In genomic region chr8:70905463-70905830, GRCm38 (mm10) we compare ENCODE assay signal across 8 mouse cellular contexts. TPM values are rescaled to one million over a fixed set of nuclear protein-coding genes. Genes with fewer than 3 reads are reported as not detected.
DNase-seq lines count a peak whose midpoint lies in the region; ATAC-seq lines count a peak whose summit lies in the region.
"Had no signal": no experiment of that assay in that cellular context is flagged by ENCODE, and none has a peak within 500 bp of the region (broad histone marks: within the 10 kb centered on the region; RNA-seq: fewer than 3 reads in every experiment).

No protein-coding gene starts in this region.

- no peaks in the 10 kb centered on the region for H3K27me3 ChIP-seq in megakaryocyte, embryonic 14.5 days (replicated peaks)
- H3K27me3 ChIP-seq in forebrain, embryonic 10.5 days (ENCODE audit: poor library complexity, severe bottlenecking) = peaks cover 16% of the 10 kb centered on the region
- 0 out of 2 replicates have a peak, but pooled peaks cover 6% of the 10 kb centered on the region for H3K27me3 ChIP-seq in limb, embryonic 13.5 days
- H3K27me3 ChIP-seq in stomach, embryonic 15.5 days (replicated peaks) = no peaks in the 10 kb centered on the region

- H3K27ac ChIP-seq in forebrain, embryonic 10.5 days = peak overlapping the region; percentile 98
- H3K27ac ChIP-seq in limb, embryonic 13.5 days = peak overlapping the region; percentile 93; the same call in 1 of the 2 replicates
- peak overlapping the region; percentile 83 for H3K27ac ChIP-seq in stomach, embryonic 15.5 days

- peak overlapping the region; percentile 93 for H3K4me2 ChIP-seq in limb, embryonic 13.5 days (replicated peaks)
- H3K4me2 ChIP-seq in stomach, embryonic 15.5 days = peak overlapping the region; percentile 86

- H3K4me3 ChIP-seq in megakaryocyte, embryonic 14.5 days (replicated peaks) = peak overlapping the region; percentile 98
- H3K4me3 ChIP-seq in forebrain, embryonic 10.5 days = peak overlapping the region; percentile 97
- H3K4me3 ChIP-seq in limb, embryonic 13.5 days = peak overlapping the region; percentile 90
- H3K4me3 ChIP-seq in stomach, embryonic 15.5 days (replicated peaks) = peak overlapping the region; percentile 88

- 20% methylated on average over 8 of the region's 8 CpGs for WGBS in forebrain, embryonic 10.5 days
- 14% methylated on average over 8 of the region's 8 CpGs for WGBS in limb, embryonic 13.5 days
- 12% methylated on average over 8 of the region's 8 CpGs for WGBS in stomach, embryonic 15.5 days

- no peak for ATAC-seq in megakaryocyte, adult 5-6 weeks (ENCODE audit: poor library complexity, severe bottlenecking)
- peak; percentile 41 for ATAC-seq in limb, embryonic 13.5 days (ENCODE audit: low FRiP score, low read depth)
- ATAC-seq in stomach, embryonic 15.5 days (ENCODE audit: insufficient read depth, low FRiP score, low read depth) = no peak

- H3K9me3 ChIP-seq in megakaryocyte, embryonic 14.5 days = no peaks in the 10 kb centered on the region
- no peaks in the 10 kb centered on the region for H3K9me3 ChIP-seq in forebrain, embryonic 10.5 days
- no peaks in the 10 kb centered on the region for H3K9me3 ChIP-seq in limb, embryonic 13.5 days
- no peaks in the 10 kb centered on the region for H3K9me3 ChIP-seq in stomach, embryonic 15.5 days

- peak; percentile 41 for DNase-seq in forebrain, embryonic 10.5 days (ENCODE audit: extremely low spot score, low spot score)
- DNase-seq in adrenal gland, postnatal 36 days = no peak
- no peak for DNase-seq in cerebellum, adult 11 months

- peak overlapping the region; percentile 92 for H3K9ac ChIP-seq in limb, embryonic 13.5 days
- H3K9ac ChIP-seq in stomach, embryonic 15.5 days = peak overlapping the region; percentile 84

- H3K4me1 ChIP-seq in megakaryocyte, embryonic 14.5 days = peaks cover 52% of the 10 kb centered on the region
- H3K4me1 ChIP-seq in forebrain, embryonic 10.5 days = peaks cover 24% of the 10 kb centered on the region
- peaks cover 20% of the 10 kb centered on the region for H3K4me1 ChIP-seq in limb, embryonic 13.5 days
- H3K4me1 ChIP-seq in stomach, embryonic 15.5 days = peaks cover 11% of the 10 kb centered on the region

- H3K36me3 ChIP-seq in megakaryocyte, embryonic 14.5 days (replicated peaks; ENCODE audit: low read length) = peaks cover 6% of the 10 kb centered on the region
- peaks cover 14% of the 10 kb centered on the region for H3K36me3 ChIP-seq in forebrain, embryonic 10.5 days (replicated peaks)
- 0 out of 2 replicates have a peak, but pooled peaks cover 6% of the 10 kb centered on the region for H3K36me3 ChIP-seq in limb, embryonic 13.5 days
- H3K36me3 ChIP-seq in stomach, embryonic 15.5 days = no peaks in the 10 kb centered on the region

RNA-seq across cellular contexts. Expression of gene Map1s, which starts 0.3 kb away (rescaled TPM):
- polyA plus RNA-seq in megakaryocyte, embryonic 14.5 days (2012; ENCODE audit: insufficient read depth, low replicate concordance) = 69.6 and 104 TPM in 2 replicates
- total RNA-seq in megakaryocyte, adult 5-6 weeks (2015) = 15.0 and 17.1 TPM in 2 replicates
- 11.3 and 11.8 TPM in 2 replicates for total RNA-seq in megakaryocyte, adult 5-6 weeks (2017)
- 69.1 and 69.3 TPM in 2 replicates for polyA plus RNA-seq in forebrain, embryonic 10.5 days (2016; fragmentation: Nextera tagmentation; extraction: Ambion mirVana)
- 52.8 and 57.8 TPM in 2 replicates for polyA plus RNA-seq in limb, embryonic 13.5 days (2015; fragmentation: Nextera tagmentation; extraction: Ambion mirVana)
- 39.5 and 44.7 TPM in 2 replicates for polyA plus RNA-seq in stomach, embryonic 15.5 days (2015; fragmentation: Nextera tagmentation; extraction: Ambion mirVana)
- total RNA-seq in adrenal gland, postnatal 36 days (2021) = 10 to 100 TPM; 25.6 to 42.0 TPM

RNA-seq across cellular contexts. Expression of gene Rpl18a, which starts 8.2 kb away (rescaled TPM):
- 4,812 and 7,707 TPM in 2 replicates for polyA plus RNA-seq in megakaryocyte, embryonic 14.5 days (2012; ENCODE audit: insufficient read depth, low replicate concordance)
- total RNA-seq in megakaryocyte, adult 5-6 weeks (2015) = 5,087 and 5,550 TPM in 2 replicates
- total RNA-seq in megakaryocyte, adult 5-6 weeks (2017) = 1,590 and 1,750 TPM in 2 replicates
- polyA plus RNA-seq in forebrain, embryonic 10.5 days (2016; fragmentation: Nextera tagmentation; extraction: Ambion mirVana) = 3,478 and 3,689 TPM in 2 replicates
- 4,263 and 4,460 TPM in 2 replicates for polyA plus RNA-seq in limb, embryonic 13.5 days (2015; fragmentation: Nextera tagmentation; extraction: Ambion mirVana)
- 3,920 and 3,932 TPM in 2 replicates for polyA plus RNA-seq in stomach, embryonic 15.5 days (2015; fragmentation: Nextera tagmentation; extraction: Ambion mirVana)
- total RNA-seq in adrenal gland, postnatal 36 days (2021) = 1,000 to 10,000 TPM; 1,312 to 1,373 TPM

RNA-seq across cellular contexts. Expression of gene Slc5a5, which starts 12.9 kb away (rescaled TPM):
- 0.13 and 1.5 TPM in 2 replicates for polyA plus RNA-seq in megakaryocyte, embryonic 14.5 days (2012; ENCODE audit: insufficient read depth, low replicate concordance)
- total RNA-seq in megakaryocyte, adult 5-6 weeks (2015) = 0.07 TPM in 1 of 2 replicates, not detected in the other
- total RNA-seq in megakaryocyte, adult 5-6 weeks (2017) = not detected in 2 replicates
- polyA plus RNA-seq in forebrain, embryonic 10.5 days (2016; fragmentation: Nextera tagmentation; extraction: Ambion mirVana) = 0.36 and 0.38 TPM in 2 replicates
- 0.39 and 0.45 TPM in 2 replicates for polyA plus RNA-seq in limb, embryonic 13.5 days (2015; fragmentation: Nextera tagmentation; extraction: Ambion mirVana)
- 4.1 and 6.0 TPM in 2 replicates for polyA plus RNA-seq in stomach, embryonic 15.5 days (2015; fragmentation: Nextera tagmentation; extraction: Ambion mirVana)
- not detected for total RNA-seq in adrenal gland, postnatal 36 days (2021)
- total RNA-seq: neutrophil, adult 5-6 weeks had no signal

RNA-seq across cellular contexts. Expression of gene Ccdc124, which starts 31.7 kb away (rescaled TPM):
- polyA plus RNA-seq in megakaryocyte, embryonic 14.5 days (2012; ENCODE audit: insufficient read depth, low replicate concordance) = 92.6 and 282 TPM in 2 replicates
- total RNA-seq in megakaryocyte, adult 5-6 weeks (2015) = 32.7 and 38.9 TPM in 2 replicates
- 36.8 and 47.6 TPM in 2 replicates for total RNA-seq in megakaryocyte, adult 5-6 weeks (2017)
- polyA plus RNA-seq in forebrain, embryonic 10.5 days (2016; fragmentation: Nextera tagmentation; extraction: Ambion mirVana) = 184 and 186 TPM in 2 replicates
- polyA plus RNA-seq in limb, embryonic 13.5 days (2015; fragmentation: Nextera tagmentation; extraction: Ambion mirVana) = 113 and 117 TPM in 2 replicates
- 90.9 and 91.3 TPM in 2 replicates for polyA plus RNA-seq in stomach, embryonic 15.5 days (2015; fragmentation: Nextera tagmentation; extraction: Ambion mirVana)
- total RNA-seq in adrenal gland, postnatal 36 days (2021) = 10 to 100 TPM; 54.7 to 57.2 TPM

RNA-seq across cellular contexts. Expression of gene Kcnn1, which starts 42.4 kb away (rescaled TPM):
- 3.4 and 11.8 TPM in 2 replicates for polyA plus RNA-seq in megakaryocyte, embryonic 14.5 days (2012; ENCODE audit: insufficient read depth, low replicate concordance)
- total RNA-seq in megakaryocyte, adult 5-6 weeks (2015) = not detected in 2 replicates
- total RNA-seq in megakaryocyte, adult 5-6 weeks (2017) = 0.33 TPM in 1 of 2 replicates, not detected in the other
- polyA plus RNA-seq in forebrain, embryonic 10.5 days (2016; fragmentation: Nextera tagmentation; extraction: Ambion mirVana) = 4.7 and 5.9 TPM in 2 replicates
- 2.9 and 4.3 TPM in 2 replicates for polyA plus RNA-seq in limb, embryonic 13.5 days (2015; fragmentation: Nextera tagmentation; extraction: Ambion mirVana)
- 1.5 and 2.1 TPM in 2 replicates for polyA plus RNA-seq in stomach, embryonic 15.5 days (2015; fragmentation: Nextera tagmentation; extraction: Ambion mirVana)
- 1 to 10 TPM; 2.3 to 4.0 TPM for total RNA-seq in adrenal gland, postnatal 36 days (2021)
- total RNA-seq: neutrophil, adult 5-6 weeks had no signal
